Mouse (Mus musculus): ENCODE measurements around the gene Arhgap45.
A peak's percentile ranks its signal among the peaks of the same experiment; 100 is the strongest.

The Arhgap45 gene

DNA sequence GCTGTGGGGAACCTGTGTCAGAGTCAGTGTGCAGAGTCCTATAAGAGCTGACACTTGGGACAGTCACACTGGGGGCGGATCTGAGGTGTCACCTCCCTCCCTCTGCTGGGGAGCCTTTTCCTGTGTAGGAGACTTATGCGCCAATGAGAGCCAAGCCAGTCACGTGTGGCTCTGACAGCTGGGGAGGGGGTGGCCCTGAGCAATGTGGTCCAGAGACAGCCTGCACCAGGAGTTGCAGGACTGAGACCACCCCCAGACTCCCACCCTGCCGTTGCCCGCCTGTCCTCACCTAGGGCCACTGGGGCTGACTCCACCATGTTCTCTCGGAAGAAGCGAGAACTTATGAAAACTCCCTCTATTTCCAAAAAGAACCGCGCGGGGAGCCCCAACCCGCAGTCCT is at the start of gene Arhgap45:
Gene Arhgap45, plus strand, starts transcription at position 143 of the 400 bp plus-strand sequence.
- DNase-seq: no peak

DNA sequence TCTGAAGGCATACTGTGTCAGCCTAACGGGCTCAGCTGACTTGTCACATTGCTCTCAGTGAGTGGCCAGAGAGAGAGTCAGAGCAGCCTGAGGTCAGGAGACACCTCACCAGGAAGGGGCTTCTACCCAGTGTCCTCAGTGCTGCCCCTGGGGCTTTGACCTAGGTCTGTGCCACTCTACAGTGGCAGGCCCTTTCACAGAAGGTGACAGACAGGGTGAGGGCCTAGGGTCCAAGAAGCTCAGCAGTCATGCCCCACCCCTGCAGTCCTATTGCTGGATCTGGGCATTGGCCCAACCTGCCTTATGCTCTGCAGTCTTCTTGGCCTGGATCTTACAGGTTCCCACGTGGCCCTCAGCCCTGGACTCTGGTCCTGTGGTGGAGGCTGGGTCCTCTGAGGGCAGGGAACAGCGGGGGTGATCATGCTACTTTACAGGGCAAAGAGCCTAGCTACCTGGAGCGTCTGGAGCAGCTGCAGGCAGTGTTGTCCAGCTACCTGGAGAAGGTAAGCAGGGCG is 49.5 kb upstream of the Arhgap45 start:
- DNase-seq: peak; percentile 77

DNA sequence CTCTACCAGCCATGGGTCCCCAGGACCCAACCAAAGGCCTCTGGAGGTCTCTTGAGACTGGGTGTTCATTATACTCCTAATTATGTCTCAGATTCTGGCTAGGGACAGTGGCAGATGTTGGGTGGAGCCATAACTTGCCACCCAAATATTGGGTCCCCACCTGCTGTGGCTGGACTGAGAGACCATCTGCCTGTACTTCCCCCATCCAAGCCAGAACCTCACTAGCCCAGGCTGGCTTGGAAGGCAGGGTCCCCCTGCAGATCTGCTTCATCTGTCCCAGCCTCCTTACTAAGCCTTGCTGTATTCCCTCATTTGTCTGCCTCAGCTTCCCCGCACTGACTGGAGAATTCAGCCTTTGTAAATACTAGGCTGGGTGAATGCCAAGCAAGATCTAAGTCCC is 48.3 kb upstream of the Arhgap45 start:
- no peak for DNase-seq

DNA sequence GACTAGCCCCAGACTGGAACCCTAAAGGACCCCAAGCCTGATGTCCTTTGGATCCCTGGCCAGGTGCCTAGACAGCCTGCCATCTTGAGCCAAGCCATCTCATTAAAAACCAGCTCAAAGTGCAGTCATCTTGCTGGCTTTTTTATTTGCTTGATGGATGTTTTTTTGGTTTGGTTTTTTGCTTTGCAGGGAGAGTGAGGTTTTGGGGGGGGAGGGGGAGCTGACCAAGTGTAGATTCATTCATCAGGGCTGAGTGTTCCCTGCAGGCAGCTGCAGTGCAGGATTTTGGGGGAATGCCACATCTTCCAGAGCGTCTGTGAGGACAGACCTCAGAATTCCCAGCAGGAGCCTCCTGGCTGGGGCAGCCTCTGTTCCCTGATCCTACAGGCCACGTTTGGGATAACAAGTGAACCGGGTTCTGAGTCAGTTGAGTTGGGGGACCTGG is 47.3 kb upstream of the Arhgap45 start:
- DNase-seq: no peak

DNA sequence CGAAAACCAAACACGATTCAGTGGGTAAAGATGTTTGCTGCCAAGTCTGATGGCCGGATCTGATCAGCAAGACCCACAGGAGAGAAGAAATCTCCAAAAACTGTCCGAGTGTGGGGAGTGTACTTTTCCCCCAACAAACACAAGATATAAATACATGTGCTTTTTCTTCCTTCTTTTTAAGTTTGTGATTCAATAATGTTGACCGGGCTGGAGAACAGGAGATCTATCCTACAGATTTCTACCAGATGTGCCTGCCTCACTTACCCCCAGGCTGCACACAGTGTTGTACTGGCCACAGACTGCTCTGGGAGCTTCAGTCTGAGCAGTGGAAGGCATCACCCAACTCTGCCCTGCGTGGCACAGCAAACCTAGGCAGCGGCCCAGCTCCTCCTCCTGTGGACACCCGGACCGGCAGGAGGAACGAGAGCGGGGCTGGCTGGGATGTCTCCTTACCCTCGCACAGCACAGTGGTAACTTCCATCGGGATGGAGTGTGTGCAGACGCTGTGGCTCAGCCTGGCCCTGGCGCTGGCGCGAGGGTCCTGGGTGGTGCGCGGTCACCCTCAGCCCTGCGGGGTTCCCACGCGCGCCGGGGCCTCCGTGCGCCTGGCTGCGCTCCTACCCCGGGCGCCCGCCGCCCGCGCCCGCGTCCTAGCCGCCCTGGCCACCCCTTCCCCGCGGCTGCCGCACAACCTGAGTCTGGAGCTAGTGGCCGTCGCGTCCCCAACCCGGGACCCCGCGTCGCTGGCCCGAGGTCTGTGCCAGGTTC is 45.9 kb upstream of the Arhgap45 start, which contains the start of gene Grin3b:
Gene Grin3b, plus strand, starts transcription at position 301 of the 768 bp plus-strand sequence.
- DNase-seq: no peak

DNA sequence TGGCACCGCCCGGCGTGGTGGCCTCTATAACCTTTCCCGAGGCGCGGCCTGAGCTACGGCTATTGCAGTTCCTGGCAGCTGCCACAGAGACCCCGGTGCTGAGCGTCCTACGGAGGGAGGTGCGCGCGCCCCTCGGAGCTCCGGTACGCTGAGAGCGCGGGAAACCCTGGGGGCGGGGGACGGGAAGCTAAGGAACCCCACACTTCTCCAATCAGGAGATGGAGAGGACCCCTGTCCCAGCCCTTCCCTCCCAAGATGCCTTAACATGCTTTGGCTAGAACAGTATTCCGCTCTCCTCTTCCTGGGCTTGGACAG is 45.3 kb upstream of the Arhgap45 start:
- DNase-seq: no peak

DNA sequence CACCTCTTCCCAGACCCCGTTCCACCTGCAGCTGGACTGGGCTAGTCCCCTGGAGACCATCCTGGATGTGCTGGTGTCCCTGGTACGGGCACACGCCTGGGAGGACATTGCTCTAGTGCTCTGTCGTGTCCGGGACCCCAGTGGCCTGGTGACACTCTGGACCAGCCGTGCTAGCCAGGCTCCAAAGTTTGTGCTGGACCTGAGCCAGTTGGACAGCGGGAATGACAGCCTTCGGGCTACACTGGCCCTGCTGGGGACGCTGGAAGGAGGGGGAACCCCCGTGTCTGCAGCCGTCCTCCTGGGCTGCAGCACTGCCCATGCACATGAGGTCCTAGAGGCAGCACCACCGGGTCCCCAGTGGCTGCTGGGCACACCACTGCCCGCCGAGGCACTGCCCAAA is 43.6 kb upstream of the Arhgap45 start:
- DNase-seq: no peak

DNA sequence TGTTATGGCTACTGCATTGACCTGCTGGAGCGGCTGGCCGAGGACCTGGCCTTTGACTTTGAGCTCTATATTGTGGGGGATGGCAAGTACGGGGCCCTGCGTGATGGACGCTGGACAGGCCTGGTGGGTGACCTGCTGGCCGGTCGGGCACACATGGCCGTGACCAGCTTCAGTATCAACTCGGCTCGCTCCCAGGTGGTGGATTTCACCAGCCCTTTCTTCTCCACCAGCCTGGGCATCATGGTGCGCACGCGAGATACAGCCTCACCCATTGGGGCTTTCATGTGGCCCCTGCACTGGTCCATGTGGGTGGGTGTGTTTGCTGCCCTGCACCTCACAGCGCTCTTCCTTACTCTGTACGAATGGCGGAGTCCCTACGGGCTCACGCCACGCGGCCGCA is 42.4 kb upstream of the Arhgap45 start:
- DNase-seq: no peak

DNA sequence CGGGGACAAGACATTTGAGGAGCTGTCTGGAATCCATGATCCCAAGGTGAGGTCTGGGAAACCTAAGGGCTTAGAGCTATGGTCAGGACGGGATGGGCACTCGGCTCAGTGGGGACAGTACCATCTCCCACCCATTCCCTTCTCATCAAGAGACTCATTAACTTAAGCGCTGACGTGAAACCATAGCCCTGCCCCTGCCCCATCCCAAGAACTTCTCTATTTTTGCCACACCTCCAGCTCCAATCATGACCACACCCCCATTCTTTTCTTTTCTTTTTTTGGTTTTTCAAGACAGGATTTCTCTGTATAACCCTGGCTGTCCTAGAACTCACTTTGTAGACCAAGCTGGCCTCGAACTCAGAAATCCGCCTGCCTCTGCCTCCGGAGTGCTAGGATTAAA is 41.8 kb upstream of the Arhgap45 start:
- DNase-seq: no peak

DNA sequence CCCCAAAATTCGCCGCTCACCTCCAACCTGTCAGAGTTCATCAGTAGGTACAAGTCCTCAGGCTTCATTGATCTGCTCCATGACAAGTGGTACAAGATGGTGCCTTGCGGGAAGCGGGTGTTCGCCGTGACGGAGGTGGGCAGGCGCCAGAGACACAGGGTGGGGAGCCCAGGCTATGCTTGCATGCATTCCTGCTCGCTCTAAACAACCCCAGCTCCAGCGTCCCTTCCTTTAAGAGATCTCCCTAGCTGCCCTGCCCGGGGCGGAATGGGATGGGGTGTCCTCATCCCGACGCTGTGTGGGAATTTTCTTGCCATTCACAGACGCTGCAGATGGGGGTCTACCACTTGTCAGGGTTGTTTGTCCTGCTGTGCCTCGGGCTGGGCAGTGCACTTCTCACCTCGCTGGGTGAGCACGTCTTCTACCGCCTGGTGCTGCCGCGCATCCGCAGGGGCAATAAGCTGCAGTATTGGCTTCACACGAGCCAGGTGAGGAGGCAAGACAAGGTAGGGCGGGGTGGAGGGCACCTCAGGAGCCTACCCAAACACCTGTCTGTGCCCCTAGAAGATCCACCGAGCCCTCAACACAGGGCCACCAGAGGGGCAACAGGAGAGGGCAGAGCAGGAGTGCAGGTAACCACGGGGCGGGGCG is 40.3 kb upstream of the Arhgap45 start:
- no peak for DNase-seq

DNA sequence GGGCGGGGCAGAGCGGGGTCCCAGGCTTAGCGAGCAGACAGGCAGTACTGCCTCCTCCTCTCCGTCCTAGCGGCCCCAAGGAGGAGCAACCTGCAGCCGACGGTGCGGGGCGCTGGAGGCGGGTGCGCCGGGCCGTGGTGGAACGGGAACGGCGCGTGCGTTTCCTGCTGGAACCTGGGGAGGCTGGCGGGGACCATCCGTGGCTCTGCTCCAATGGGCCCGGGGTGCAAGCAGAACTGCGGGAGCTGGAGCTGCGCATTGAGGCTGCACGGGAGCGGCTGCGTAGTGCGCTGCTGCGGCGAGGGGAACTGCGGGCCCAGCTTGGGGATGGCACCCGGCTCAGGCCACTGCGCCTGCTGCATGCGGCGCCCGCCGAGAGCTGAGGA is 39.7 kb upstream of the Arhgap45 start:
- DNase-seq: no peak

DNA sequence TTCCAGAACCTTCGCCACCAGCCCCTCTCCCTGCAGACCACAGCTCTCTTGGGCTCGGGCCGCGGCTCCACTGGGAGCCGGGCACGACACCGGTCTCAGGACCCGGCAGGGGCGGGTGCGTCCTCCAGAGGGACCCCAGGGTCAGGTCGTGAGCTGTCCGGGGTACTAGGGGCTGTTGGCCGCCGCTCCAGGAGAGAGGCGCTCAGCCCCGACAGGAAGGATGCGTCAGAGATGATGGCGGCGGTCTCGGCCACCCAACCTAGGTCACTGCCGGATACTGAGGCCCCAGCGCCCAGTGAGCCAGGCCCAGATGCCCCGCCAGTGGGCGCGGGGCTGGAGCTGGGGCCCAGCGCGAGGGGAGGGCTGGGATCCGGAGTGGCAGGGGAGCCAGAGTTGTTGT is 39.1 kb upstream of the Arhgap45 start:
- no peak for DNase-seq

DNA sequence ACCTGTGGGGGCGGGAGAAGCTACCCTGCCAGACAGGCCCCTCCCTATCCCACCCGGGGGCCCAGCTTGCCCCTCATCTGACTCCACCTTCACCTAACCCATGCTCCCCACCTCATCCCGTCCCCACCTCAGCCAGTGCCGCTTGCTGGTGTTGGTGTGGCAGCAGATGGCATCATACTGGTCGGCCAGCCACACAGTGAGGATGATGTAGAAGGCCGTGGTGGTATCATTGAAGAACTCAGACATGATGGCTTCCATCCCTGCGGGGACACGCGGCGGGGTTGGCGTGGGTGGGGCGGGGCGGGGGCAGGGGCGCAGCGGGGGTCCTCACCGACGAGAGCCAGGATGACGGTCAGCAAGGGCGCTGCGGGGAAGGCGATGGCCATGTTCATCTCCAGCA is 38.4 kb upstream of the Arhgap45 start:
- DNase-seq: no peak

DNA sequence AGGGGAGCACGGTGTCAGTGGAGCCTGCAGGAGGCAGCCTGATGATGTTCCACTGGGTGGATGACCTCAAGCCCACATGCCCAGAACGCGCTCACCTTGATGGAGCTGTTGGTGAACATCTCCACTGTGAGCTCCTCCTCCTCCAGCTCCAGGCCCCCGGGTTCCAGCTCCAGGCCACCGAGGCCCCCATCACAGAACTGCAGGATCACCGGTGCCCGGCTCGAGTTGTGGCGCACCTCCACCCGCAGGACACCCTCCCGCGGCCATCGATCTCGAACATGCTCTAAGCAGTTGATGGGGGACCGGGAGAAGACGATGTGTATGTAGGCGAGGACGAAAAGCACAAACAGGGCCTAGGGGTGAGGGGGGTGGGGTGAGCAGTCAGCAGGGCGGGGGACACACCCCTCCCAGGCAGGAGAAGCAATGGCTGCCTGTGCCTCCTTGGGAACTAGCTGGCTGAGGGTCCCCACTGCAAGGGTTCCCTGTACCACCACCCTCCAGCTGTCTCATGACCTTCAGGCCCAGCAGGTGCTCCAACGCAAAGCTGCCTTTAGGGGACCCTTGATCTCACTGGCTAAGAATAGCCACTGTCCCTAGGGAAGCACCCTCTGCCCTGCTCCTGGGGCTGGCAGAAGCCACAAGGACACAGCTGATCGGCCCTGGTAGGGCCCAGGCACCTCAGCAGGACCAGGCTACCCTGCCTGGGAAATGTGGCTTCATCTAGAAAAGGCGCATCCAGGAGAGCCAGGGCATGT is 36.9 kb upstream of the Arhgap45 start:
- no peak for DNase-seq

DNA sequence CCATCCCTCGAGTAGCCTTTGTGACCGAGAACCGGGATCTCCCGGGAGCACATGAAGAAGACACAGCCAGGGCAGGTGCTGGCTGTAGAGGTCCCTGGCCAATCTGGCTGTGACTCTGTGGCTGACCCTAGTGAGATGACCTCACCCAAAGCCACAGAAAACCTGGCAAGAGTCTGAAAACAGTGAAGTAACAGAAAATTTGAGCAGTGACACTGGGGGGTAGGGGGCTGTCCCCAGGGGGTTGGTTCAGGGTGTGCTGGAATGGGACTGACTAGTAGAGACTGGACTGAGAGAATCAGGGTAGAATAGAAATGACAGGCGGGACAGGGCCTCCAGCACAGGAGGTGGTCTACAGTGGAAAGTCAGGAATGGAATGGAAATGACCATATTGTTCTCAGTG is 33.2 kb upstream of the Arhgap45 start:
- peak; percentile 78 for DNase-seq

DNA sequence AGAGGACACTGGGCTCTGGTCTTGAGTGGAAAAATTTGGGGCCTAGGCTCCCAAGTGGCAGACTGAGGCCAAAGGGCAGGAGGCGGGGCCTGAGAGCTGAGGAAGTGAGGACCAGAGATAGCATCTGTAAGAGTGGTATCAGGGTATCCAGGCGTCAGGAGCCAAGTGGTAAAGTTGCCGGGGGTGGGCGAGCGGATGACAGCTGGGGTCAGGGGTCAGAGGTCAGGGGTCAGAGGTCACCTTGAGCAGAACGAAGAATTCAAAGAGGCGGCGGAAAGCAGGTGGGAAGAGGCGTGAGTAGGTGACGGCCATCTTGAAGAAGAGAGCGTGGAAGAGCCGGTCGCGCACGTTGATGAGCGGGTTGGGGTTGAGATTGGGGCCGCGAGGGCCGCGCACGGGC is 32.8 kb upstream of the Arhgap45 start:
- DNase-seq: peak; percentile 89

DNA sequence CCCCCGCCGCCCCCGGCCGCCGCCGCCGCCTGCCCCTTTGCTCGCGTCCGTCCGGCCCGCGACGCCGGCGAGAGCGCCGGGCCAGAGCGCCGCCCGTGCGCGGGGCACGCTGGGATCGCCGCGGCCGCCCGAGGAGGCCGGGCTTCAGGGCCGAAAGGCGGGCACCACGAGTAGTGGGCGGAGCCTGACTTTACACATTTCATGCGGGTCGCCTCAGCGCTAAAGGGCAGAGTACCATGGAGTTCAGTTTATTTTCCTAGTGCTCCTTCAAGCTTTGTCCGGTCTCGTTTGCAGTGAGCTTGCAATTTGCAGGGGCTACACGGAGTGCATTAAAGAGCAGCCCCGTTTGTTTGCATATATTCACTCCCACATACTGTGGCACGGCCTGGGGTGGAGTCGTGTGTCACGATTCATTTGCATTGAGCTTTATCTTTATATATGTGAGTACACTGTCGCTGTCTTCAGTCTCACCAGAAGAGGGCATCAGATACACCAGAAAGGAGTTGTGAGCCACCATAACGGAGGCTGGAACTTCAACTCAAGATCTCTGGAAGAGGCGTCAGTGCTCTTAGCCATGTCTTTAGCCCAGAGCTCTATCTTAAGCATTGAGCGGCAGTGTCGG is 32.1 kb upstream of the Arhgap45 start, which contains the start of gene Tmem259:
Gene Tmem259, minus strand, starts transcription at position 136 of the 622 bp plus-strand sequence.
- peak; percentile 87 for DNase-seq

DNA sequence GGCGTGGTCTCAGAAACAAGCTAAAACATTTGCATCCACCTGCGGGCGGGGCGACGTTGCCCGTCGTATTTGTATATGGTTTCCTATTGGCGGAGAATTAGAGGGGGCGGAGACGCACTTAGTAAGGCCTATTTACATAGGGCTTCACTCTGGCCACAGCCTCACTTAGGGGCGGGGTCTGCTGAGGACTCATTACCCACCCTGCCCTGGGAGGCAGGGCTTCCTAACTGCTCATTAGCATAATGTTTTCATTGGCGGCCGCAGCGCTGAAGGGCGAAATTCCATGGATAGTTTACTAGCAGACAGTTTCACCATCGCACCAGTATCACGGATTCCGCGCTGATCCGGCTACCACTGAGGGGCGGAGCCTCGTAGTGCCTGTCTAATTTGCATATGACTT is 31.6 kb upstream of the Arhgap45 start:
- peak; percentile 99 for DNase-seq

DNA sequence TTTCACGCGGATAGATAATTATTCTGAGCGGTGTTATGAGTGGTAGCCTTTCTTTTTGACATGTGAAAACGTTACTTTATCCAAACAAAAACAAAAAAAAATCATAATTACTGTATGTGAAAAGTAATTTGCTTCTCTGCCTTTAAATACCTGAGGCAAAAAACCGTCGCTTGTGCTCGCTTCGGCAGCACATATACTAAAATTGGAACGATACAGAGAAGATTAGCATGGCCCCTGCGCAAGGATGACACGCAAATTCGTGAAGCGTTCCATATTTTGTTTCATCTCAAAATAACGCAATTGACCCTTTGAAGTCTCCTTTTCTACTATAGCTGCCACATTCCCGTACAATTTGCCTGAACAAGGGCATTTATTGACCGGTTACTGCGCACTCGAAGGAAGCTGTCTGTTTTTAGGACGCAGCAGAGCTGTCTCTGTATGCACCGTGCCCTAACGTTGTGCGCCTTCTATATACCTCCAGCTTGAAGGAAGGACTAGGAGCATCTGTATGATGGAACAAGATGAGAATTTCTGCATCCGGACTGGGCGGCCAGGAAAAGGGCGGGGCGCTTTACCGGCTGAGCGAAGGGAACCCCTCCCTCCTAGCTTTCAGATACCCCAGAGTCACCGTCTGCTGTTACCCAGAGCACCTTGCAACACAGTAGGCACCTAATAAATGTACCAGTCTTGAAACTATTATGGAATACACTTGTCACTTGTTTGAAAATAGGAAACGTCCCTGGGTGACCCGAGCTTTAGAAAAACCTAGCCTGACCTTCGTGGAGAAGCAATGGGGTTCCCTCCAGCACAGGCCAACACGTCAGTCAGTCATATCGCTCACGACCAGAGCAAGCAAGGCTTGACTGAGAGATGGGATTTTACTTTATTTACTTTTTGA is 30.9 kb upstream of the Arhgap45 start:
- peak; percentile 86 for DNase-seq

DNA sequence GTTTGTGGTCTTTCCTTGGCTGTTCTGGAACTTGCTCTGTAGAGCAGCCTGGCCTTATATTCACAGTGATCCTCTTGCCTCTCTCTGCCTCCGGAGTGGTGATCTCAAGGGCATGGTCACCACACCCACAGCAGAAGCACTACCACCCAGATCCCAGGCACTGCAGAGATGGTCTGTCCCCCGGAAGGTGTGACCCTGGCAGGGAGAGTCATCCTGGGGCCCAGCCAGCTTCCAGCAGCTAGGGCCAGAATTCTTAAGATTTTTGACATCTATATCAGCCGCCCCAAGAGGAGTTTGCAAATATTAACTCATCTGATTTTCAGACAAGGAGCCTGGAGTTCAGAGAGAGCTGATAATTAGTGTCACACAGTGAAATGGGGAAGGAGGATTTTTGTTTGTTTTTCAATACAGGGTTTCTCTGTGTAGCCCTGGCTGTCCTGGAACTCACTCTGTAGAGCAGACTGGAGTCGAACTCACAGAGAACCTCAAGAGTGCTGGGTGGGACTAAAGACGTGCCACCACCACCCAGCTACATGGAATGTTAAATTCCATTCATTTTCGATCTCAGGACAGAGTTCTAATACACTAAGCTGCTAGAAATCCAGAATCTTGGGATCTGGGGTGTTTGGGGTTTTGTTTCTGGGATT is 30.1 kb upstream of the Arhgap45 start:
- DNase-seq: peak; percentile 73

DNA sequence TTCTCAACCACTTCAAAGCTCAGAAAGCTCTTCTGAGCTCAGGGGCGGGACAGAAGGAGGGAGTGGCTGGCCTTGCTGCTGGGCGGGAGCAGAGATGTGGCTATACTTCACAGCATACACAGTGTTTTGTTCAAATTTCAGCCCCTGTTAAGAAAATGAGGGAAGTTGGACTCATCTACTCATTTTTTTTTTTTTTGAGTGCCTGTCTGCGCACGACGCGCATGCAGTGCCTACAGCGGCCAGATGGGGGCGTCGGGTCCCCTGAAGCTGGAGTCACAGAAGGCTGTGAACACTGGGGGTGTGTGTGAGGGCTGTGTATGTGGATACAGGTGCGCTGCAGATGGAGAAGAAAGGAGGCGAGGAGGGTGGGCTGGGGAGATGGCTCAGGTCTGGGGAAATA is 29.5 kb upstream of the Arhgap45 start:
- peak; percentile 85 for DNase-seq

Measured in cerebellum, adult 11-12 months (tissue).